Mouse (Mus musculus): ENCODE data around the gene Rnaset2b. TPM values are rescaled to one million over a fixed set of nuclear protein-coding genes. Genes with fewer than 3 reads are reported as not detected.
"Not testable (repeated sequence)": the region's sequence is repeated elsewhere in the genome, so short reads cannot be mapped to it uniquely, and the experiment has no call there.

The Rnaset2b gene
- polyA plus RNA-seq, 1 experiment from 2014 or later: 66.0 TPM

- not testable (repeated sequence) for H3K27ac ChIP-seq (ENCODE audit: low read depth, low read length); H3K4me3 ChIP-seq (ENCODE audit: low read depth, low read length); H3K9ac ChIP-seq (replicated peaks; ENCODE audit: low read depth, low read length); H3K4me2 ChIP-seq (ENCODE audit: low read depth, low read length); H3K36me3 ChIP-seq (ENCODE audit: control insufficient read depth, insufficient read depth, low read length); H3K9me3 ChIP-seq (ENCODE audit: control insufficient read depth, low read length); H3K4me1 ChIP-seq (ENCODE audit: control insufficient read depth, insufficient read depth, low read length); H3K27me3 ChIP-seq (ENCODE audit: control insufficient read depth, insufficient read depth, low read length); ATAC-seq (ENCODE audit: low read depth)
- WGBS: no CpG with 5 or more reads among the region's 3 CpGs
Observed at GRCm38 (mm10) chr17:7003392-7003791, 33.0 kb downstream of the Rnaset2b start.

DNA sequence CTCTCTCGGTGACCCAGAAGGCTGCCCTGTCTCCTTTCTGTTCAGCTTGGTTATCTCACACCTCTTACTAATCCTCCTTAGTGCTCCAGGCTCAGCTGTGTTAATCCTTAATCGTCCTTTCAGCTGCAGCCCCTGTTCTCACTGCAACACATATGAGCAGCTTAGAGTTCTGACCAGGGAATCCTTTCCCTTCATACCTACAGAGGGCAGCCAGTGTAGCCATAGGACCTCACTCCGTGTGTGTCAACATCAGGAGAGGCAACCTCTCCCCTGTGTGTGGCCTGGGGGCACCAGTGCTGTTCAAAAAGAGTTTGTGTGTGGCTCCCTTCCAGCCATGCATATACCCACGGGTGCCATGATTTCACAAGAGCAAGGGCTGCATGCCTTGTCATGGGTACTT, 35.2 kb downstream of the Rnaset2b start:
- not testable (repeated sequence) for H3K9me3 ChIP-seq (ENCODE audit: control insufficient read depth, low read length); ATAC-seq (ENCODE audit: low read depth); H3K4me1 ChIP-seq (ENCODE audit: control insufficient read depth, insufficient read depth, low read length); H3K27ac ChIP-seq (ENCODE audit: low read depth, low read length); H3K27me3 ChIP-seq (ENCODE audit: control insufficient read depth, insufficient read depth, low read length); H3K4me3 ChIP-seq (ENCODE audit: low read depth, low read length); H3K4me2 ChIP-seq (ENCODE audit: low read depth, low read length); H3K9ac ChIP-seq (replicated peaks; ENCODE audit: low read depth, low read length); H3K36me3 ChIP-seq (ENCODE audit: control insufficient read depth, insufficient read depth, low read length)
- 76% methylated on average over 3 of the region's 4 CpGs for WGBS

GRCm38 (mm10) chr17:7008885-7009284, 38.5 kb downstream of the Rnaset2b start:
- H3K36me3 ChIP-seq (ENCODE audit: control insufficient read depth, insufficient read depth, low read length); H3K27me3 ChIP-seq (ENCODE audit: control insufficient read depth, insufficient read depth, low read length); H3K4me1 ChIP-seq (ENCODE audit: control insufficient read depth, insufficient read depth, low read length); H3K4me2 ChIP-seq (ENCODE audit: low read depth, low read length); ATAC-seq (ENCODE audit: low read depth); H3K4me3 ChIP-seq (ENCODE audit: low read depth, low read length); H3K9ac ChIP-seq (replicated peaks; ENCODE audit: low read depth, low read length); H3K9me3 ChIP-seq (ENCODE audit: control insufficient read depth, low read length); H3K27ac ChIP-seq (ENCODE audit: low read depth, low read length): not testable (repeated sequence)

- H3K4me1 ChIP-seq (ENCODE audit: control insufficient read depth, insufficient read depth, low read length); H3K36me3 ChIP-seq (ENCODE audit: control insufficient read depth, insufficient read depth, low read length); H3K4me3 ChIP-seq (ENCODE audit: low read depth, low read length); H3K27me3 ChIP-seq (ENCODE audit: control insufficient read depth, insufficient read depth, low read length); H3K4me2 ChIP-seq (ENCODE audit: low read depth, low read length); ATAC-seq (ENCODE audit: low read depth); H3K27ac ChIP-seq (ENCODE audit: low read depth, low read length); H3K9me3 ChIP-seq (ENCODE audit: control insufficient read depth, low read length); H3K9ac ChIP-seq (replicated peaks; ENCODE audit: low read depth, low read length): not testable (repeated sequence)
- no CpG with 5 or more reads among the region's 7 CpGs for WGBS
Observed at GRCm38 (mm10) chr17:7009440-7009839, 39.0 kb downstream of the Rnaset2b start.

DNA sequence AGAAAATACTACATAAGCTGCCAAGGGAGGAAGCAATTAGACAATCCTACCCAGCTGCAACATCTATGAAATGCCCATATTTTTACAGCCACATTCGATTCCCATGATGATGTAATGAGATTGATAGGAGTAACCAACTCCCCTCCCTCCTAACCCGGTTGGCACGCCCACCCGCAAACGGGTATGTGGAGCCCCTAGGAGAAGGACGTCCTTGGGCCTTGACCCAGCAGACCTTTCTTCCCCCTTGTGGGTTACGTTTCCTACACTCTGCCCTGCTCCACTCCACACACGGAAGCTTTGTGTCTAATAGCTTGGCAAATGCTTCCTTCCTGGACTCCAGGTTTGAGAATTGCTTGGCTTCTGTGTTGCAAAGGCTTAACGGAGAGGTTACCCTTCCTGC, 39.5 kb downstream of the Rnaset2b start:
- not testable (repeated sequence) for H3K4me3 ChIP-seq (ENCODE audit: low read depth, low read length); H3K36me3 ChIP-seq (ENCODE audit: control insufficient read depth, insufficient read depth, low read length); H3K9ac ChIP-seq (replicated peaks; ENCODE audit: low read depth, low read length); H3K27me3 ChIP-seq (ENCODE audit: control insufficient read depth, insufficient read depth, low read length); H3K9me3 ChIP-seq (ENCODE audit: control insufficient read depth, low read length); H3K4me1 ChIP-seq (ENCODE audit: control insufficient read depth, insufficient read depth, low read length); H3K4me2 ChIP-seq (ENCODE audit: low read depth, low read length); H3K27ac ChIP-seq (ENCODE audit: low read depth, low read length); ATAC-seq (ENCODE audit: low read depth)
- WGBS: 78% methylated on average over 2 of the region's 9 CpGs

GRCm38 (mm10) chr17:7014190-7014589, 43.8 kb downstream of the Rnaset2b start:
- H3K4me1 ChIP-seq (ENCODE audit: control insufficient read depth, insufficient read depth, low read length); H3K36me3 ChIP-seq (ENCODE audit: control insufficient read depth, insufficient read depth, low read length); H3K9ac ChIP-seq (replicated peaks; ENCODE audit: low read depth, low read length); H3K4me3 ChIP-seq (ENCODE audit: low read depth, low read length); H3K27me3 ChIP-seq (ENCODE audit: control insufficient read depth, insufficient read depth, low read length); H3K4me2 ChIP-seq (ENCODE audit: low read depth, low read length); H3K27ac ChIP-seq (ENCODE audit: low read depth, low read length); H3K9me3 ChIP-seq (ENCODE audit: control insufficient read depth, low read length); ATAC-seq (ENCODE audit: low read depth): not testable (repeated sequence)
- WGBS: no CpG with 5 or more reads among the region's 1 CpGs

DNA sequence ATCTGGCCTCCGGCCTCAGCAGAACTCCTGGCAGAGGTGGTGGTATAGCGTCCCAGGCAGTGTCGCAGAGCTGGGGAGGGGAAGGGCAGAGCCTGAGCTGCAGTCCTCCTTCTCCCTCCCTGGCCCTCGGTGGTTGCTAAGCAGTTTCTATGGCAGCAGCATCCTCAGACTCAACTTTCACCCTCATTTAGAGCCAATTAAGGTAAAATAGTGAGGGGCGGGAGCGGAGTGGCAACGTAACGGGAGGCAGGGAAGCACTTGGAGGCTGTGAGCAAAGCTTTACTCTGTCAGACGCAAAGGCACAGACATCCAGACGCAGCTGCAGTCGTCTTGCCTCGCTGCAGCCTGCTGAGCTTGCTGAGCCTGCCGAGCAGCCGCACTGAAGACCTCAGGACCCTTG, 54.8 kb downstream of the Rnaset2b start, which contains the start of gene Gm1604a:
Gene Gm1604a (plus strand): TSS at position 312 of the 400 bp plus-strand sequence.
- not testable (repeated sequence) for H3K36me3 ChIP-seq (ENCODE audit: control insufficient read depth, insufficient read depth, low read length); H3K9me3 ChIP-seq (ENCODE audit: control insufficient read depth, low read length); H3K27me3 ChIP-seq (ENCODE audit: control insufficient read depth, insufficient read depth, low read length); H3K4me2 ChIP-seq (ENCODE audit: low read depth, low read length); H3K4me1 ChIP-seq (ENCODE audit: control insufficient read depth, insufficient read depth, low read length); H3K27ac ChIP-seq (ENCODE audit: low read depth, low read length); H3K9ac ChIP-seq (replicated peaks; ENCODE audit: low read depth, low read length); H3K4me3 ChIP-seq (ENCODE audit: low read depth, low read length)
- ATAC-seq (ENCODE audit: low read depth): peak; percentile 88; the same call in 1 of the 2 replicates
- 9% methylated on average over 6 of the region's 14 CpGs for WGBS

GRCm38 (mm10) chr17:7025764-7026346, 55.4 kb downstream of the Rnaset2b start:
- not testable (repeated sequence) for H3K36me3 ChIP-seq (ENCODE audit: control insufficient read depth, insufficient read depth, low read length); H3K4me2 ChIP-seq (ENCODE audit: low read depth, low read length); H3K4me1 ChIP-seq (ENCODE audit: control insufficient read depth, insufficient read depth, low read length); H3K27me3 ChIP-seq (ENCODE audit: control insufficient read depth, insufficient read depth, low read length); H3K9me3 ChIP-seq (ENCODE audit: control insufficient read depth, low read length); H3K27ac ChIP-seq (ENCODE audit: low read depth, low read length); H3K4me3 ChIP-seq (ENCODE audit: low read depth, low read length); H3K9ac ChIP-seq (replicated peaks; ENCODE audit: low read depth, low read length)
- peak; percentile 75; the same call in 1 of the 2 replicates for ATAC-seq (ENCODE audit: low read depth)
- 13% methylated on average over 3 of the region's 14 CpGs for WGBS

DNA sequence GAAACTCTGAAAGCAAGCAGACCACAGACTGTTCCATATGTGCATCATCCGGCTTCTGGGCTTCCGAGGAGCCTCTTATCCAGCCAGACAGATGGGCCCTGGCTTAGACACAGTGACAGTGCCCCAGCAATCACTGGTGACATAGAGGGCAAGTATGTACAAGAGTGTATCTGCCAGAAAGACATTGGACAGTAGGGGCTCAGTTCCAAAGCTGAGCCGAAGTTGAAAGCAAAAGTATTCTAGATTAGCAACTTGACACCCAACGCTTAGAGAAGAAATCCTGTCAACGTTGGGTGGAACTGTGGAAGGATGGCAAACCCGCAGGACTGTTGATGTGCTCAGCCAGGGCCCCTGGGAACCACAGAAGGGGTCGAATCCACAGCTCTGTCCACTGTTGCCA, 59.8 kb downstream of the Rnaset2b start:
- H3K4me2 ChIP-seq (ENCODE audit: low read depth, low read length); H3K4me3 ChIP-seq (ENCODE audit: low read depth, low read length); ATAC-seq (ENCODE audit: low read depth); H3K27ac ChIP-seq (ENCODE audit: low read depth, low read length); H3K9ac ChIP-seq (replicated peaks; ENCODE audit: low read depth, low read length); H3K9me3 ChIP-seq (ENCODE audit: control insufficient read depth, low read length); H3K4me1 ChIP-seq (ENCODE audit: control insufficient read depth, insufficient read depth, low read length); H3K36me3 ChIP-seq (ENCODE audit: control insufficient read depth, insufficient read depth, low read length); H3K27me3 ChIP-seq (ENCODE audit: control insufficient read depth, insufficient read depth, low read length): not testable (repeated sequence)
- 82% methylated on average over 5 of the region's 7 CpGs for WGBS

Data from neural tube, embryonic 14.5 days (tissue).